Comparison of ENCODE assay signal across 9 mouse cellular contexts in the genomic region with DNA sequence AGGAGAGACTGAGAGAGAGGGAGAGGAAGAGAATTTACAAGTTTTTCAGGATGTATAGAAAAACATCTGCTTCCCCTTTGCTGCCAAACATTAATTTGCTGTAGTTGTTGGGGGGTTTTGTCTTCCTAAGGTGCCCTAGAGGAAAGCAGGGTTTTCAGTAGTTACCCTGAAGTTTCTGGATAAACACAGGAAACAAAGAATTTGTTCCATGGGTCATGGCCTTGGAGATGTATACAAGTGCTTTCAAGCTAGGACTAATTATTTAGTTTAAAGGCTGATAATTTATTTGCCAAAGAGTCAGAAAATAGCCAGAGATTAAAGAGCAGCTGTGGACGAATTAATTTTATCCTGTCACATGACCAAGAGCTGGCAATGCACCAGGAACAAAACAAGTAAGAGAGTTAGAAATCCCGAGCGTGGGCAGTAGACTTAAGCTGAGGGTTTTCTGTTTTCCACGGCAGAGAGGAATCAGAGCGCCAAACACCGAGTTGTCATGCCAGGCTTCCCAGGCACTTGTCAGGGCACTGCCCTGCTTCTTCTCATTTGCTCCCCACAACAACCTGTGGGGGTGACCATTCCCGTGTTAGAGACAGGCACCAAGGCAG.
DNase-seq lines count a peak whose midpoint lies in the region; ATAC-seq and TF ChIP-seq lines count a peak whose summit lies in the region.
"Had no signal": no experiment of that assay in that cellular context is flagged by ENCODE, and none has a peak within 500 bp of the region (broad histone marks: within the 10 kb centered on the region; RNA-seq: fewer than 3 reads in every experiment).

No protein-coding gene starts in this region.

- H3K79me2 ChIP-seq in liver, adult 2 months (ENCODE audit: control insufficient read depth, insufficient read depth, low read length): no peaks in the 10 kb centered on the region

- peak overlapping the region; percentile 37; the same call in 1 of the 2 replicates for H3K27ac ChIP-seq in liver, adult 2 months (replicated peaks; ENCODE audit: insufficient read depth, low read depth, low read length)
- no peak overlapping the region for H3K27ac ChIP-seq in liver, embryonic 12.5 days
- H3K27ac ChIP-seq in heart, postnatal 0 days (ENCODE audit: low read depth): no peak overlapping the region
- peak overlapping the region; percentile 19; the same call in 1 of the 2 replicates for H3K27ac ChIP-seq in kidney, embryonic 15.5 days
- no peak overlapping the region for H3K27ac ChIP-seq in neural tube, embryonic 15.5 days (replicated peaks)
- H3K27ac ChIP-seq: liver, embryonic 15.5 days had no signal

- H3K4me1 ChIP-seq in liver, adult 2 months (ENCODE audit: control insufficient read depth, insufficient read depth, low read length): no peaks in the 10 kb centered on the region
- H3K4me1 ChIP-seq in liver, embryonic 12.5 days: no peaks in the 10 kb centered on the region
- H3K4me1 ChIP-seq in heart, postnatal 0 days (ENCODE audit: control insufficient read depth, insufficient read depth): peaks cover 12% of the 10 kb centered on the region; the same call in 1 of the 2 replicates
- peaks cover 21% of the 10 kb centered on the region for H3K4me1 ChIP-seq in kidney, embryonic 15.5 days
- no peaks in the 10 kb centered on the region for H3K4me1 ChIP-seq in neural tube, embryonic 15.5 days
- H3K4me1 ChIP-seq: liver, embryonic 15.5 days had no signal

- no peak for ATAC-seq in liver, embryonic 12.5 days
- no peak for ATAC-seq in heart, postnatal 0 days (ENCODE audit: insufficient read depth, low read depth)
- no peak for ATAC-seq in kidney, embryonic 15.5 days (replicated peaks; ENCODE audit: low FRiP score)
- no peak for ATAC-seq in neural tube, embryonic 15.5 days (ENCODE audit: low FRiP score)

- H3K36me3 ChIP-seq in liver, adult 2 months (ENCODE audit: control insufficient read depth, insufficient read depth, low read length): no peaks in the 10 kb centered on the region
- no peaks in the 10 kb centered on the region for H3K36me3 ChIP-seq in liver, embryonic 12.5 days
- no peaks in the 10 kb centered on the region for H3K36me3 ChIP-seq in heart, postnatal 0 days (replicated peaks; ENCODE audit: control insufficient read depth, insufficient read depth, low read length)
- no peaks in the 10 kb centered on the region for H3K36me3 ChIP-seq in kidney, embryonic 15.5 days
- H3K36me3 ChIP-seq in neural tube, embryonic 15.5 days: no peaks in the 10 kb centered on the region
- H3K36me3 ChIP-seq: liver, embryonic 15.5 days had no signal

- no peak overlapping the region for H3K4me2 ChIP-seq in liver, embryonic 12.5 days
- H3K4me2 ChIP-seq in heart, postnatal 0 days (ENCODE audit: low read depth, low read length): peak overlapping the region; percentile 32; the same call in 1 of the 2 replicates
- H3K4me2 ChIP-seq in kidney, embryonic 15.5 days: no peak overlapping the region
- no peak overlapping the region for H3K4me2 ChIP-seq in neural tube, embryonic 15.5 days
- H3K4me2 ChIP-seq: liver, embryonic 15.5 days had no signal

- H3K9ac ChIP-seq in liver, adult 2 months (ENCODE audit: low read depth, low read length): no peak overlapping the region
- no peak overlapping the region for H3K9ac ChIP-seq in liver, embryonic 12.5 days
- H3K9ac ChIP-seq in heart, postnatal 0 days (replicated peaks; ENCODE audit: low read depth, low read length): no peak overlapping the region
- H3K9ac ChIP-seq in kidney, embryonic 15.5 days: no peak overlapping the region
- H3K9ac ChIP-seq in neural tube, embryonic 15.5 days (replicated peaks): no peak overlapping the region
- H3K9ac ChIP-seq: liver, embryonic 15.5 days had no signal

- DNase-seq in liver, adult 2 months (ENCODE audit: extremely low read depth, low read depth, low spot score): peak; percentile 36
- peak; percentile 51 for DNase-seq in heart, postnatal 0 days (ENCODE audit: low spot score)
- DNase-seq in lung, postnatal 4 days: peak; percentile 25 to 40
- DNase-seq in embryo, embryonic 10 days (ENCODE audit: low spot score): no peak
- DNase-seq in cerebellum, postnatal 4 days (ENCODE audit: low spot score in 2 of 2): no peak

- WGBS in liver, adult 2 months: 66% methylated on average over 7 of the region's 7 CpGs
- 66% methylated on average over 7 of the region's 7 CpGs for WGBS in liver, embryonic 12.5 days (ENCODE audit: insufficient replicate concordance)
- WGBS in heart, postnatal 0 days: 15% methylated on average over 7 of the region's 7 CpGs
- 34% methylated on average over 7 of the region's 7 CpGs for WGBS in kidney, embryonic 15.5 days
- 46% methylated on average over 7 of the region's 7 CpGs for WGBS in neural tube, embryonic 15.5 days

- no peak for TF ChIP-seq CTCF in liver, adult 2 months (IDR thresholded peaks at IDR 0.05; ENCODE audit: low read depth, low read length)
- TF ChIP-seq CTCF in heart, postnatal 0 days (IDR thresholded peaks at IDR 0.05; ENCODE audit: low read depth): no peak

- no peak for TF ChIP-seq EP300 in heart, postnatal 0 days (IDR thresholded peaks at IDR 0.05; ENCODE audit: low read depth)

- no peak overlapping the region for H3K4me3 ChIP-seq in liver, adult 2 months (ENCODE audit: insufficient read depth, low read depth, low read length)
- no peak overlapping the region for H3K4me3 ChIP-seq in liver, embryonic 12.5 days
- H3K4me3 ChIP-seq in heart, postnatal 0 days (ENCODE audit: low read depth, low read length): no peak overlapping the region
- no peak overlapping the region for H3K4me3 ChIP-seq in kidney, embryonic 15.5 days (replicated peaks)
- H3K4me3 ChIP-seq in neural tube, embryonic 15.5 days (replicated peaks): no peak overlapping the region
- H3K4me3 ChIP-seq: liver, embryonic 15.5 days had no signal

- H3K9me3 ChIP-seq in liver, embryonic 12.5 days (replicated peaks): no peaks in the 10 kb centered on the region
- H3K9me3 ChIP-seq in heart, postnatal 0 days (replicated peaks; ENCODE audit: control insufficient read depth, low read length): no peaks in the 10 kb centered on the region
- H3K9me3 ChIP-seq in kidney, embryonic 15.5 days (replicated peaks): no peaks in the 10 kb centered on the region
- H3K9me3 ChIP-seq in neural tube, embryonic 15.5 days (replicated peaks): no peaks in the 10 kb centered on the region
- H3K9me3 ChIP-seq: liver, embryonic 15.5 days had no signal

- H3K27me3 ChIP-seq in liver, adult 2 months (ENCODE audit: control insufficient read depth, insufficient read depth, low read length): no peaks in the 10 kb centered on the region
- no peaks in the 10 kb centered on the region for H3K27me3 ChIP-seq in liver, embryonic 12.5 days (replicated peaks)
- no peaks in the 10 kb centered on the region for H3K27me3 ChIP-seq in heart, postnatal 0 days (ENCODE audit: control insufficient read depth, insufficient read depth, low read length)
- no peaks in the 10 kb centered on the region for H3K27me3 ChIP-seq in kidney, embryonic 15.5 days
- no peaks in the 10 kb centered on the region for H3K27me3 ChIP-seq in neural tube, embryonic 15.5 days (replicated peaks)
- H3K27me3 ChIP-seq: liver, embryonic 15.5 days had no signal

- no peak for TF ChIP-seq POLR2A in liver, adult 2 months (IDR thresholded peaks at IDR 0.05; ENCODE audit: extremely low read depth, insufficient read depth, low read length)

Comparison
In these comparisons a context has a peak if more than half of its experiments do, and no peak if none do; other contexts are left out.
1. H3K27ac ChIP-seq: peak in liver, adult 2 months (single experiment) and kidney, embryonic 15.5 days (single experiment); none in liver, embryonic 12.5 days (single experiment), heart, postnatal 0 days (single experiment) and neural tube, embryonic 15.5 days (single experiment).
2. DNase-seq: peak in liver, adult 2 months (single experiment), heart, postnatal 0 days (single experiment) and lung, postnatal 4 days (2 of 2); none in embryo, embryonic 10 days (single experiment) and cerebellum, postnatal 4 days (0 of 2).